Mouse (Mus musculus) brain, adult 10 weeks (tissue): Measurements from ENCODE around the gene Rpl13a. TPM values are rescaled to one million over a fixed set of nuclear protein-coding genes. Genes with fewer than 3 reads are reported as not detected.

Experiments
- polyA plus RNA-seq: library from polyadenylated mRNA; stranded (reverse); fragments of 350-450 nt; fragmentation: Illumina TruSeq; extraction: RNeasy Lipid Tissue Mini Kit (QIAGEN cat#74804); gene quantifications from one replicate; pipeline ENCODE4 v1.2.3, GENCODE M21; 2015; ENCODE audit warnings: low read depth, low replicate concordance

Gene Rpl13a
- 1,952 TPM for polyA plus RNA-seq

DNA sequence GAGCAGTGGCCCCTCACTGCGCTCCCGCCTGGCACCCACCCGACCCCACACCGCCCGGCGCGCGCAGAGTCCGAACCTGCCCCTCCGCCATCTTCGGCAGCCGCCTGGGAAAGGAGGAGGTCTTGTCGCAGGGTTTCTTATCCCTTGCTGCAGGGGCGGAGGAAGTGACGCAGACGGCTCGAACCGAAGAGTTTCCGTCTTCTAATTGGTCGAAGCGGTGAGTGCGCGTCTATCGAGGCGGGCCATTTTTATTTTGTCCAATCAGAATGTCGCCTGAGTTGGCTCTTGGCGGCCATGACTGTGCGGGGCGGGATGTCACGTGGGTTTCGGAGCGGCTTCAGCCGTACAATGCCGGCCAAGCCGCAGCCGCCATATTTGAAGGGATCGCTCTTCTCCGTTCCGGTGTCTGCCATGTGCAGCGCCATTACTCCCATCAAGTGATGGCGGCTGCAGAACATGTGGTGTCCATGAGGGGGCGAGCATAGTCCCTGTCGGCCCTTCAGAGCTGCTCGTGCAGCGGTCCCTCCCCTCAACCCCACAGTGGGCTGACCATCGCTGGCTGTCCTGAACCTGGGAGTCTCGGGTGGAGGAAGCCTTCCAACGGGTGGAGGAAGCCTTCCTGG is at the start of gene Rpl13a:
TSS of gene Rpl13a (minus strand) at position 138 of the 623 bp plus-strand sequence.

DNA sequence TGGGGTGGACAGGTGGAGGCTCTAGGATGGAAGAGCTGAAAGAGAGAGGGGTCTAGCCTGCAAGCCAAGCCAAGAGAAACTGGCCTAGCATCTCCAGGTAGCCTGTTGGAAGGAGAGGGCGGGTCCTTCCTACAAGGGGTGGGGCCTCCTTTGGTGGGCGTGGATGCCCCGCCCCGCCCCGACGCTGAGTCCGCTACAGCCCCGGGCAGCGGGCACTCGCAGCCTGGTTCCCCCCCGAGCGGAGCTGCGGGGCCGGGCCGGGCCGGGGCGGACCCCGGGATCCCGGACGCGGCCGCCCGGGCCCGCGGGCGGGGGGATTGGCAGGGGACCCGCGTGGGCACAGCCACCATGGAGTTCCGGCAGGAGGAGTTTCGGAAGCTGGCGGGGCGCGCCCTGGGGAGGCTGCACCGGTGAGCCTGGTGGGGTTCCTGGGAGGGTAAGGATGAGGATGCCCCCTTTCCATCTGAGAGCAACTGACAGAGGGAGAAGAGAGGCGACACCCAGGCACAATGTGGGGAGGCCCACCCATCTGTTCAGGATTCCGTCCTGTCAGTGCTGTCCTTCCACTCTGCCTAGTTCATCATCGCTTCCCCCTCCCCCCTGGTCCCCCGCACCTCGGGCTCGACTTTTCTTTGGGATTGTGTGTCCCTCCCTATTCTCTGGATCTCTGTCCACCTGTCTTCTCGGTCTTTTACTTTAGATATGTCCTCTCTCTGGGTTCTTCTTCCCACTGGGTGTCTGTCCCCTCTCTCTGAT is 35.4 kb upstream of the Rpl13a start, which contains the start of gene Slc17a7:
TSS of gene Slc17a7 (plus strand) at position 215 of the 756 bp plus-strand sequence.

DNA sequence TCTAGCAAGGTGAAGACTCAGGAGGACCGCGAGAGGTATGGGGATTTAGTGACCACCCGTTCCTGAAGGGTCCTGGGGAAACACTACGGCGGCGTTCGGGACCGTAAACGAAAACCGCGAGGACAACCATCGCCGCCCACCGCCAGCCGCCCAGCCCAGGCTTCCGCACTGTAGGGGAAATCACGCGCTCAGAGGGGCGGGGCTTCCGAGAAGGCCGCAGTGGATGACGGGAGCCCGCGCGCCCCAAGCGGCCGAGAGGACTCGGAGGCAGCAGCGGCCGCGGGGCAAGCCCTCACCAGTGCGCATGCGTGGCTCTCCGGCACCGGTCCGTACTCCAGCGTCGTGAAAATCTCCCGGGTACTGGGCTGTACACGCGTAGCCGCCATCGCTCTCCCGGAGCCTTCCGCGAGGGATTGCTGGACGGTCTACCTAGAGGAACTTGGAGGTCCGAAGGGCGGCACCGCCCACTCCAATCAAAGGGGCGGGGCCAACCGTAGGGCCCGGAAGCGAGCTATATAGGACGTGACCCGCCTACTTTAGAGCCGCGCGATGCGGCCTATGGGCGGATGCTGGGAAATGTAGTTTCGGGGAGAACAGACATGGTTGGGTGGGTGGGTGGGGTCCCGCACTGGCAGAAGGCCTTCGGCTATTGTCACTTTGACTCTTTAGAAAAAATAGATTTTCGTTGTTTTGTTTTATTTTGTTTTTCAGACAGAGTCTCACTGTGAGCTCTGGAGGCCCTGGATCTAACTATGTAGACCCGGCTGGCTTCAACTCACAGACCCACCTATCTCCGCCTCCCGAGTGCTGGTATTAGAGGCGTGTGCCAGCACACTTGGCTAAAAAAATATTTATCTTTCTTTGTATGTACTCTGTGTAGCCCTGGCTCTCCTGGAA is 25.8 kb upstream of the Rpl13a start, which contains the start of the genes Pih1d1 and Aldh16a1:
TSS of gene Pih1d1 (plus strand) at position 208 of the 897 bp plus-strand sequence.
TSS of gene Aldh16a1 (minus strand) at position 489 of the 897 bp plus-strand sequence.

DNA sequence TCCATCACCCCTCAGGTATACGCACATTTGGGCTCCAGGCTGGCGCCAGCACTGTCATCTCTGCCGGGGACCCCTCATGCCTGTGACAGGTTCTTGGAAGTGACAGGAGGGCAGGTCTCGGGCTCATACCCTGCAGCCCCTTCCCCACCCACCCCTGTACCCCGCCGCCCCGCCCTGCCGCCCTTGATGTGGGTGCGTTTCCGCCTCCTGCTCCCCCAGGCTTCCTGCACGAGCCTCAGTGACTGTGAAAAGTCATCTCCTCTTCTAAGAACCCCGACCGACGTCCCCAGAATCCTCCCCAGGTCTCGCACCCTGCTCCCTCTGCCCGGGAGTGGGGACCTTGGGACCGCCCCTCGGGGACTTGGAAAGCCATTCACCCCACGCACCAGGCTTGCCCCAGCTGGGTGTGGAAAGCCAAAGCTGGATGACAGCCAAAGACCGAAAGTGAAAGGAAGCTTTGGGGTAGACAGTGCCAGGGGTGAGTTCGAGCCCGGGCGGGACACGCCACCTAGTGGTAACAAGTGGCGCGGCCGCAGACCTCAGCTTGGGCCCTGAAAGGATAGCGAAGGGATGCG is 7.5 kb upstream of the Rpl13a start, which contains the start of the genes Gm45713 and Flt3l:
TSS of gene Gm45713 (minus strand) at position 239 of the 575 bp plus-strand sequence.
TSS of gene Flt3l (minus strand) at position 440 of the 575 bp plus-strand sequence.

DNA sequence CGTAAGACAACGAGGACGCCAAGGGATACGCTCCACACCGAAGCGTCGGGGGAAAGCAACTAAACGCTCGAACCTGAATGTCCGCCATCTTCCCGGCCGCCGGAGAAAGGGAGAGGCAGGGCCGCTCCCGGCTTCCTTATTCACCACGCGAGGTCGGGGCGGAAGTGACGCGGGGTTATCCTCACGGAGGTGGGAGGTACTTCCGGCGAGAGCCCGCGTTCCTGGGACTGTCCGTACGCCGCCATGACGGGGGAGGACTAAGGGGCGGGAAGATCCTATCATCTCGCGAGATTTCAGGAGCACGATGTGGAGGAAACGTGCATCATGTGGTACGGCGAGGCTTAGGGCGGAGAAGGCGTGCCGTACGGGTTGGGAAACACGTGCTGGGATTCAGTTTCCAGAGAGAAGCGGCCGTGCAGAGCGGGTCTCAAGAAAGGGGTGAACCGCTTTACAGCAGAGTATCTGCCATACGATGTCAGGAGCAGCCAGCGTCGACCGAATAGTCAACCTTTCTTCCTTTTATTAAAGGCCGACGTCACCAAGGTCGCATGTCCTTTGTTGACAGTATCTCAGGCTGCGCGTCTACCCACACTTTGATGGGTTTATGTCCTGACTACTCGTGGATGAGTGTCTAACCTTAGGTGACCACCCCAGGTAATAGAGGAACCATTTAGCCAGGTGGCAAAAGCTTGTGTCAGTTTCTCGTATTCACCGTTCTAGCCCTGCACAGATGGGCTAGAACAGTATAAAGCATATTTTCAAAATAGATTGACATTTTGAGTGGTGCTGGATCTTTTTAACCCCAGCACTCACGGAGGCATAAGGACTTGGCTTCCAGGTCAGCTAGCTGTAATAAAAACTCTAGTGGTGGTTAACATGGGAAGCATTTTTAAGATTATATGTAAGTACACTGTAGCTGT is 4.1 kb downstream of the Rpl13a start, which contains the start of gene Rps11:
TSS of gene Rps11 (minus strand) at position 216 of the 920 bp plus-strand sequence.

DNA sequence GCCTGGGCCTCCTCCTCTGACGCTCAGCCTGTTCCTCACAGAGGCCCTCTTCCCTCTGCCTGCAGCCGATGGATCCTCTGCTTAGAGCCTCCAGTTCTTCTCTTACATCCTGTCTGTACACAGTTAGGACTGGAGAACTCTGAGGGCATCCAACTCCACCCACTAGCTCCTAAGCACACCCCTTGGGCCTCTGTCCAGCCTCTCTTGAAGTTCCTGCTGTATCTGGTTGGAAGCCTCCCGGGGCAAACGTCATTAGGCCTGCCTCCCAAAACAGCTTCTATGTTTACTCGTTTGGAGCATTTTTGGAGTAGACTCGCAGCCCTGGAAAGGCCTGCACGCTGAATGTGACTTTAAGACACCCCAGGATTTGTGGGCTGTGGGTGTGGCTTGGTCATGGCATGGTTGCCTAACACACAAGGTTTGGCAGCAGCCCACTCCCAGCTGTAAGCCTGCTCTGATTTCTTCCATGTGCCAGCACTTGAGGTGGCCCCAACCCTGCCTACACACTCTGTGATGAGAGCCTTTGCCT is 24.8 kb downstream of the Rpl13a start, which contains the start of gene Fcgrt:
TSS of gene Fcgrt (minus strand) at position 200 of the 529 bp plus-strand sequence.

DNA sequence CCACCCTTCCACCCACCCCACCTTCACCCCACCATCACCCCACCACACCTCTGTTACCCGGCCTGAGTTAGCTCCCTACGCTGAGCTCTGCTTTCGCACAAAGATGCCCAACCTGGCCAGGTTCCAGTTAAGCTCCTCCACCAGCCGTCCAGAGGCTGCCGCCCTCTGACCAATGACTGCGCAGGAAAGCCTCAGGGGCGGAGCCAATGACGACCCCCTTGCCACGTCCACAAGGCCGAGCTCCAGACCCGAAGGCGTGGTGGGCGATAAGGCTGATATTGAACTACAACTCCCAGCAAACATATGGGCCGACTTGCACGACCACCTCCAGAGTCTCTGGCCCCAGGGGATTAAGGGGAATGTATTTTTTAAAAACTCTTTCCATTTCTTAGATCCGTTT is 36.5 kb downstream of the Rpl13a start, which contains the start of gene Rcn3:
TSS of gene Rcn3 (minus strand) at position 174 of the 400 bp plus-strand sequence.

Other genes starting within 250 kb of the Rpl13a start
- gene Med25, start 236.0 kb downstream of the Rpl13a start, polyA plus RNA-seq: 56.8 TPM
- gene Fuz, start 232.7 kb downstream of the Rpl13a start, polyA plus RNA-seq: 21.6 TPM
- 188 TPM for gene Ap2a1, start 199.3 kb downstream of the Rpl13a start, polyA plus RNA-seq
- gene Tsks, start 185.6 kb downstream of the Rpl13a start, polyA plus RNA-seq: 1.3 TPM
- 76.4 TPM for gene Cpt1c, start 153.9 kb downstream of the Rpl13a start, polyA plus RNA-seq
- gene Prmt1, start 142.2 kb downstream of the Rpl13a start, polyA plus RNA-seq: 235 TPM
- gene Irf3, start 131.1 kb downstream of the Rpl13a start, polyA plus RNA-seq: 45.8 TPM
- gene Bcl2l12, start 130.0 kb downstream of the Rpl13a start, polyA plus RNA-seq: 3.6 TPM
- 83.6 TPM for gene Scaf1, start 112.4 kb downstream of the Rpl13a start, polyA plus RNA-seq
- gene Rras, start 110.8 kb downstream of the Rpl13a start, polyA plus RNA-seq: 17.7 TPM
- gene Prr12, start 75.9 kb downstream of the Rpl13a start, polyA plus RNA-seq: 23.9 TPM
- 64.6 TPM for gene Nosip, start 66.3 kb downstream of the Rpl13a start, polyA plus RNA-seq
- gene Prrg2, start 66.1 kb downstream of the Rpl13a start, polyA plus RNA-seq: 11.6 TPM
- gene Rcn3, start 36.5 kb downstream of the Rpl13a start, polyA plus RNA-seq: 6.6 TPM
- gene Fcgrt, start 24.9 kb downstream of the Rpl13a start, polyA plus RNA-seq: 20.1 TPM
- gene Rps11, start 4.3 kb downstream of the Rpl13a start, polyA plus RNA-seq: 807 TPM
- gene Gm45713, start 7.5 kb upstream of the Rpl13a start, polyA plus RNA-seq: not detected
- 11.0 TPM for gene Flt3l, start 7.7 kb upstream of the Rpl13a start, polyA plus RNA-seq
- 50.0 TPM for gene Pih1d1, start 25.5 kb upstream of the Rpl13a start, polyA plus RNA-seq
- 6.5 TPM for gene Aldh16a1, start 25.8 kb upstream of the Rpl13a start, polyA plus RNA-seq
- gene Slc17a7, start 35.2 kb upstream of the Rpl13a start, polyA plus RNA-seq: 704 TPM
- not detected for gene Gfy, start 50.8 kb upstream of the Rpl13a start, polyA plus RNA-seq
- gene Pth2, start 52.2 kb upstream of the Rpl13a start, polyA plus RNA-seq: not detected
- gene Ccdc155, start 76.1 kb upstream of the Rpl13a start, polyA plus RNA-seq: 2.2 TPM
- 39.0 TPM for gene Dkkl1, start 83.4 kb upstream of the Rpl13a start, polyA plus RNA-seq
- gene Tead2, start 87.0 kb upstream of the Rpl13a start, polyA plus RNA-seq: 3.6 TPM
- gene Cd37, start 110.4 kb upstream of the Rpl13a start, polyA plus RNA-seq: 3.8 TPM
- gene Slc6a16, start 112.3 kb upstream of the Rpl13a start, polyA plus RNA-seq: 1.2 TPM
- not detected for gene Slc6a21, start 148.8 kb upstream of the Rpl13a start, polyA plus RNA-seq
- gene Trpm4, start 205.0 kb upstream of the Rpl13a start, polyA plus RNA-seq: 19.6 TPM
- 0.54 TPM for gene Hrc, start 206.5 kb upstream of the Rpl13a start, polyA plus RNA-seq
- 84.5 TPM for gene Ppfia3, start 238.3 kb upstream of the Rpl13a start, polyA plus RNA-seq
- gene Lin7b, start 241.8 kb upstream of the Rpl13a start, polyA plus RNA-seq: 167 TPM